In genomic region chr9:30534961-30535360, GRCm38 (mm10) we compare ENCODE assay signal across 21 mouse cellular contexts.
"Had no signal": no experiment of that assay in that cellular context is flagged by ENCODE, and none has a peak within 500 bp of the region (broad histone marks: within the 10 kb centered on the region; RNA-seq: fewer than 3 reads in every experiment).

No protein-coding gene starts in this region.

- DNase-seq: kidney, adult 18-20 months; kidney, adult 9 months; kidney, postnatal 14 days; kidney, postnatal 4 days; liver; liver, postnatal 0 days; lung, embryonic 14.5 days; right cerebral cortex, adult 18-20 months; right cerebral cortex, postnatal 14 days; right cerebral cortex, postnatal 4 days; thymus, adult 2 months; thymus, postnatal 14 days; thymus, postnatal 4 days had no signal

- H3K4me2 ChIP-seq: limb, embryonic 13.5 days; lung, embryonic 14.5 days; midbrain, embryonic 12.5 days had no signal

- H3K9me3 ChIP-seq: limb, embryonic 10.5 days; limb, embryonic 13.5 days; midbrain, embryonic 12.5 days had no signal

- H3K36me3 ChIP-seq: limb, embryonic 10.5 days; limb, embryonic 13.5 days; midbrain, embryonic 12.5 days had no signal

- H3K9ac ChIP-seq: limb, embryonic 13.5 days; liver, embryonic 14.5 days; liver, postnatal 0 days; lung, embryonic 14.5 days; midbrain, embryonic 12.5 days had no signal

- ATAC-seq: liver, postnatal 0 days; lung, postnatal 0 days had no signal

- H3K27me3 ChIP-seq: limb, embryonic 13.5 days; midbrain, embryonic 12.5 days had no signal

- H3K4me3 ChIP-seq: limb, embryonic 10.5 days; limb, embryonic 13.5 days; midbrain, embryonic 12.5 days; myocyte had no signal

- H3K27ac ChIP-seq: limb, embryonic 10.5 days; limb, embryonic 13.5 days; liver, embryonic 14.5 days; macrophage; midbrain, embryonic 12.5 days; stomach, postnatal 0 days had no signal
